Mouse (Mus musculus) retina, embryonic 14.5 days (tissue): ENCODE measurements around the gene Efna5.

Experiments used
- DNase-seq: peaks from one replicate; pipeline ENCODE4 v3.0.0-alpha.2; 2015; ENCODE audit warnings: low spot score

The Efna5 gene

DNA sequence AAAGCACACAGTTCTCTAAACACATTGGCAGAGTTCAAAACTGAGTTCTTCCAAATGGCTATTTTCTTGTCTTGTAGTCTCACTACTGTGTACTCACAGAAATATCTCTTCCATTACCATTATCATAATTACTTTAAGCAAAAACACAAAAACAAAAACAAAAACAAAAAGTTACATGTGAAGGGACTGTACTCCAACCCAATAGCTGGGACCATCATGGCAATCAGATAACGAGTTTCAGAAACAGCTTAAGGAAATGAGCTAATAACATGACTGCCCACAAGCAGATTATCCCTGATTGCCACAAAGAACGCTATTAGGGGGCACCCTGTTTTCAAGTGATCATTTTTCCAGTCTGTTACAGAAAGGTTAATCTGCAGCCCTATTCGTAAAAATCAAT, 93.3 kb downstream of the Efna5 start:
- no peak for DNase-seq

DNA sequence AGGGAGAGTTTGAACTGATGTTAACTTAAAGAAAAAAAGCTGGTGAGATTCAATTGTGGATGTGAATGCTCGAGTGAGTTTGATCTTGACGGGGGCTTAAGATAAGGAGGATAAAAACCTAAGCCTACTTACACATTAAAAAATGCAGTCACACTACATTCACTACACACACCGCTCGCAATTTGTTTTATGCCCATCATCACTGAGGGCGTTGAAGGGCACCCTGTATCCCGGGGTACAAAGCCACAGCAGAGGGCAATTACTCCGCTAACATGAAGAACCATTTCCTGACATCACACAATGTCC, 94.6 kb downstream of the Efna5 start:
- no peak for DNase-seq

DNA sequence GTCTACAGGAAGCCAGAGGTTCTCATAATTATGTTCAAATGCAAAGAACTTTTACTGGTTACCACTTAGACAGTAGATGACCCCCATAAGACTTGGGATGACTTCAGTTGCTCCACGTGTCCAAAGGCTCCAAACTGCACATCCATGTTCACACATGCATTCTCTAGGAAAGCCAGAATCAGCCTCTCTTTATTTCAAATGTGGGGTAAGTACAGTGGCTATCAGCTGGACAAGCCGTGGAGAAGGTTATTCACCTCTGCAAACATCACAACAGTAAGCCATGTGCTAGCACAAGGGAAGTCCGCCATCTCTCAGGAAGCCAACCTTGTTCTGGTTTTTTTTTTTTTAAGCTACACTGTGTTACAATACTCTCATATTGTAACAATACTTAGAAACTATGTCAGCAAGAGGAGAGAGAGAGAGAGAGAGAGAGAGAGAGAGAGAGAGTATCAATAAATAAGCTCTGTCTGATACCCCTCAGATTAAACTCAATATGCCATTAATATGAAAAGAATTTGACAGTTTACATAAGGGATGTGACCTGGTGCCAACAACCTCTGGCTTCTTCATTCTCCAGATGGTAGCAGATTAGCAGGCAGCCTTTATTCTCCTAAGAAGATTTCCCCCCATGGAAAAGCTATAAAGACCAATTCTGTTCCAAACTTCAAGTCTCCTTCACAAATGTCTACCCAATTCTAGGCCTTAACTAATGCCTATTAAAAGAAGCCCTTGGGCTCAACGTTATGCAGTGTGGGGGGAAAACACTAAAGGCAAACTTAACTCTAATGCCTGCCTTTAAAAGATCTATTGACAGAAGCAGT, 95.1 kb downstream of the Efna5 start:
- no peak for DNase-seq

DNA sequence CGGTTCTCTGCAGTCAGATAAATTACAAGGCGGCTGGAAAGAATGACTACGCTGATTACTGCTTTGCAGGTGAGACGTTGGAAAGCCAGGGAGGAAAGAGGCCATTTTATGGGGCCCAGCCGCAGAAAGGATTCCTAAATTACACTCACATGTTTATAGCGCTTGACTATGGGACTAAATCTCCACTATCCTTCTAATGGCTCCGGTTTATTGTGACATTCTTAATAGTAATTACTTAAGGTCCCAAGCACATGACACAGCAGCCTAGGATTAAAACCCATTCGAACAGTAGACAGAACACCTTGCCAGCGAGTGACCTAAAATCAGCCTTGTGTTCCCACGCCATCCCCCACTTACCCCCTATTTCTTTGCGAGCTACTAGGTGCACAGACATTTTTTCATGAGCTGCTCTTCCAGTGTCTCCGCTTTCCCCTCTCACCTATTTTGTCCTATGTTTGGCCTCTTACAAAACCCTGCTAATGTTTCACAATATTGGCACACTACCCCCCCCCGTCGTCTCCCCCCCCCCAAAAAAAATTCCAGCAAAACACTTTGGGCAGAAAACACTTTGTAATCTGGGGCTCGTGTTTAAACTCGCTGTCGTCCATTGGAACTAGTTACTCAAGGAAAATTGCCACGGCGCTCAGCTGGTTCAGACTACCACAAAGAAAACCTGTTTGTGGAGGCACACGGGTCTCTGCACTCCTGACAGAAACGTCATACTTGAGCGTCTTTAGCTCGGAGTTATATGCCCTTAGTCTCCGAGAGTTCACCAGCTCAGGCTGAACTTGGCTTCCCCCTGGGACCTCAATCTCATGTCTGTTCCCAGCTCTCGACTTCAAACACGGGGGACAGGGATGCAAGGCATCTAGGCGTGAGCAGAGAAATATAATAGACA, 96.6 kb downstream of the Efna5 start:
- no peak for DNase-seq

DNA sequence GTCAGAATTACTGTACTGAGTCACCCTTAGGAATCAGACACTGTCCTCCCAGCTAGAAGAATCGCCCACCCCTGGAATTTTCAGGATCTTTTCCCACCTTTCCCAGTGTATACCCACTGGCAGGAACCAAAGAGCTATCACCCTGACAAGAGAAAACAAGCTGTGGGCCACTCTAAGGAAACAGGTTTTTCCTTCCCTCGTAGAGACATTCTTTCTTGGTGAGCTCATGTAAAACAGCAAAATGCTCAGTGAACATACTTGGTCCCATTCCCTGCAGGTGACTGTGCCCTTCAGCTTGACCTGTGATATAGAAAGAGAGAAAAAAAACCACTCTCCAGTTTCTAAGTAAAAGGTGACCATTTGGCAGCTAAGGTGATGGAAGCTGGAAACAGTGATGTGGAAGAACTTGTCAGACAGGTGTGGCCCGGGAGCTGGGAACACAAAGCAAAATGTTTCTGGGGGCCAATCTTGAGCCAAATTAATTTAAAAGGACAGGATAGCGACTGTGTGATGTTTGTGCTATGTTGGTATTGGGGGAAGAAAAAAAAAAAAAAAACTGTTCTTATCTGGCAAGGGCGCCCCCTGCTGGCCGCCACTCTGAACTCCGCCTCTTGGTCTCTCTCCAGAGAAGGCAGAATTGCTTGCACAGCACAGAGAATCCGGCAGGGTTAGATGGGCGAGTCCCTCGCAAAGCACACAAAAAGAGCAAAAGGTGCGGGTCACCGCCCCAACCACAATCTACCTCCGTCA, 97.4 kb downstream of the Efna5 start:
- peak; percentile 87 for DNase-seq

DNA sequence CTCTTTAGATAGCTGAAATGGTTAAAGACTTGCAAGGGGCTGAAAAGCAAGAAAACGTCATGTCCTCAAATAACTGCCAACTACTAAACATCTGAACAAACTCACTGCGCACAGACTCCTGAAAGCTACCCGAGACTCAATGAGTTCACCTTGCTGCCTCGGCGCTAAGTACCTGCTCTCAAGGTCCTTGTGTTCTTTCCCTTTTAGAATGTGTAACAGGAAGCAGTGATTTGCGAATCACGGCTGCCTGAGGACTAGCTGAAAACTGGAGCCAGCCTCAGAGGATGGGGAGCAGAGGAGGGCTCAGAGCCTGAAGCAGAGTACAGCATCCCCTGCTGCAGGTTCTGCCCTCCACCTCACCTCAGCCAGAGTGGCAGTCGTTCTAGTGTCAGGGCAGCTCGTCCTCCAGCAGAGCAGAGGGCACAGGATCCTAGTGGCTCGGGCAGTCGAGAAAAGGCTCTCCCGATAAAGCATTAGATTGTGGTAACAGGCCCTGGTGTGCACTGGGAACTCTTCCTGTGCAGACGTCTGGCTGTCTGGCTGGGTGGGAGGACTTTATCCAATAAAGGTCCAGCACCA, 98.2 kb downstream of the Efna5 start:
- no peak for DNase-seq

DNA sequence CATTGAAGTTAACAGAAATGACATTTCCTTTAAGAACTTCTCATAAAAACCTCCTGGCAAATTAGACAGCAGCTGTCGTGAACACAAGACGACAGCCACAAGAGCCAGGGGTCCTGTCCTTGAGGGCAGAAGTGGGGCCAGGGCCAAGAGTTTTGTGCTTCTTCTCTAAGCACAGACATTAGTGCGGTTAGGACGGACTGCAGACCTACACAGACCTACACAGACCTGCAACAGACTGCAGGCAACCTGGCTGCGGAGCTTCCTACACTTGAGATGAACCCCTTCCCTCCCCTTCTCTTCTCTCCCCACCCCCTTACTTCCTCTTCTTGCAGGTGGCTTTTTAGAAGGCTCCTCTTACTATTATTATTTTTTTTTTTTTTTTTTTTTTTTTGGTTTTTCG, 100.0 kb downstream of the Efna5 start:
- DNase-seq = no peak

DNA sequence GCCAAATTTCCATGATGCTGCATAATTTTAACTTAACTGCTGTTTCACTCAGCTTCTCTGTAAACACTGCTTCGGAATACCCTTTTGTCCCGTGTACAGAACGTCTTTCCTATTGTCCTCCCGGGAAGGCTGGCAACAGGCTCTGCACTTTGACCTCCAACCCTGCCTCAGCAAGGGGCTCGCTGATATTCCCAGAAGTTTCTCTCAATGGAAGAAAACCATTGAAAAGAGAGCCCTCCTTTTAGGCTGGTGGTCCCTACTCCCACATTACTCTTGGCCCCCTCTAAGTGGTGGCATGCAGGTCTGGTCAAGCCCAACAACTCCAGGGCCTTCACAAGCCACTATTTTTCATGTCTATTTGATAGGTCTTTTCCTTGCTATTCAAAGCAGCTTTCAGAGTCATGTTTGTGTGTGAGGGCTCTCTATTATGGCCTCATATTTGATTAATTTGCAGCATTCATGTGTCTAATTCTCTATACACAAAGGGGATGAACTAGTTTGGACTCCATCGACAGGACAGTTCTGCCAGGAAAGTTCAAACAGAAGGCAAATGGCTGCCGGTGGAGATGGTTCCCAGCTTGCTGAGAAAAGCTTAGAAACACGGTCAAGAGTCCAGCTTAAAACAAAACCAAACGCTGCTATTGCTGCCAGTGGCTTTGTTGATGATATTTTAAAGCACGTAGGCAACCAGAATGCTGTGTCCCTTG, 103.1 kb downstream of the Efna5 start:
- DNase-seq = no peak

DNA sequence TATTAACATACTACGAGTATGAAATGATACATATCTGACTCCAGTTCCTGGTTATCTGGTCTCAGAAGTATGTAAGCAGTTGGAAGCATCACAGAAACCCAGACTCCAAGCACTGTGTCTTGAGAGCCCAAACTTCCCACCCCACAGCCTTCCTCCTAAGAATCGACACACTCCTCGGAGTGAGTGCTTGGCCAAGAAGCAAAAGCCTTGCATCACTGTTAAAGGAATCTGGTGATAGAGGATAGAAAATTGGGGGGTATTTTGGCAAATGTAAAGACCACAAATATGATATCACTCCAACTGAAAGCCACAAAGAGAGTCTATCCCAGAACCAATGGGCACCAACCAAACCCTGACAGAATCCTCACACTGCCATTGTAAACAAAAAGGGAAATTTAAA, 104.4 kb downstream of the Efna5 start:
- no peak for DNase-seq

DNA sequence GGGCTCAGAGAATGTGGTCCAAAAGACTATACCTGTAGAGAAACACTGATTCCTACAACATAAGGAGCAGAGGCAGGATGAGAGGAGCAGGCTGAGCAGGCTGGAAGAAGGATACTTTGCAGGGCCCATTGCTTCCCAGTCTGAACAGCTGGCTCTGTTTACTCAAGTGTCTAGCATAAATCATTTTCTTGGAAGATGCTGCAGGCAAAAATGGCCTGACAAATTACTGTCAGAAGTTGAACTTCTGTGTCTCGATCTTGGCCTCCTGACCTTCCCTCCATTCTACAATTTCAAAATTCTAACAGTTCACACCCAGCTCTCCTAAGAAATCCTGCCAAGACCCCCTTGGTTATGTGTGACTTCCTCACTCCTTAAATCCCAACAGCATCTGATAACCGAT, 105.1 kb downstream of the Efna5 start:
- no peak for DNase-seq

DNA sequence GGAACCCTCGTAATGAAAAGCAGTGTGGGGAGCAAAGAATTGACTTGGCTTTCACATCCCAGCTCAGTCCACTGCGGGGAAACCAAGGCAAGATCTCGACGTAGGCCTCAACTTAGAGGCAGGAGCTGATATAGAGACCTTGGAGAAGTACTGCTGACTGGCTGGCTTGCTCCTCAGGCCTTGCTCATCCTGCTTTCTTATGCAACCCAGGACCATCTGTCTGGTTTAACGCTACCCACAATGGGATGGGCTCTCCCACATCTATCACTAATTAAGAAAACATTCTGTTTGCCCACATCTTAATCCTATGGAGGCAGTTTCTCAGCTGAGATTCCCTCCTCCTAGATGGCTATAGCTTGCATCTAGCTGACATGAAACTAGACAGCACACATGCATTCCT, 105.7 kb downstream of the Efna5 start:
- DNase-seq = no peak

DNA sequence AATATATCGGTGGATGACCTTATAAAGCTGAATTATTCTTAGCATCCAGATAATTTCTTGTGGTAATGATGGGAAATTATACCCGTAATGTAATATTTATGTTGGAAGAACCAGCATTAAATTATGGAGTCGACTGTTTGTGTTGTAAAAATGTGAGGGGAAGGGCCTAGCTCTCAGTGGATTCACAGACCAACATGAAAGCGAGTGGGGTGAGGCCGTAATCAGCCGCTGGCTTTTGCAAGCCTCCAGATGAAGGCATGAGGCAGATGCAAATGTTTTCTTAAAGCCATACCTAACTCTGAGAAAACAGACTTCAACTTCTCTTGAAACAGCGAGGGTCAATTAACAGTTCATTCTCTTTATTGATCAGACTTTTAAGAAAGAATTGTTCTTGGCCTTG, 106.4 kb downstream of the Efna5 start:
- no peak for DNase-seq

DNA sequence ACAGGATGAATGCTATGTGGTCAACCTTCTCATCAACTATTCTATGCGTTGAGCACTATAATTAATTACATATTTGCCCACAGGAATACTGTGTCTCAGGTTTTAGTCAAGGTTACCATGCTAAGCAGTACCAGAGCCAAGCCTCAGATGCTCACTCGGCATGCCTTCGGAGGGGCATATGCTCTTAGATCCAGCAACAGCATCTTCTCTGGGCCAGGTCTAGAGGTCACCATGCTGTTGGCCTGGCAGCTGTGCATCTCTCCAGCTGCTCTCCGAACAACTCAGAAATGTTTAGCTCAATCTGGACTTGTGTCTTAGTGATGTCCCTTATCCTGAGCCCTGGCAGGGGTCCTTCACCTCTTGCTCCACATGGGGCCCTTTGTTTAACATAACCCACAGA, 114.4 kb downstream of the Efna5 start:
- DNase-seq = peak; percentile 40

DNA sequence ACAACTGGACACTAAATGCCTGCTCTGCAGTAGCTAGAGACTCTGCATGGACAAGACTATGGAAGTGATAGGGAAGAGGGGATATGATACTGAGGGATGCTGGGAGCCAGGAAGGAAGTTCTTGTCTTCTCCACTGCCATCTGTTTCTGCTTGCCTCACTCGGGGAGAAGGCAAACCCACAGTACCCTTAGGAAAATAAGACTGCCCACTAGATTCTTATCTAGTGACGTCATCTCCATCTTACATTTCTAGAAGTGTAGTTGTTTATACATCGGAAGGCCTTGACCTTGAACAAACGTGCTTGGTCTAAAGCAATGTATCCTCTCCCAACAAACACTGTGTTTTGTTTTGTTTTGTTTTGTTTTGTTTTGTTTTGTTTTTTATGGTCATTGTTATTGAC, 116.0 kb downstream of the Efna5 start:
- DNase-seq = no peak

DNA sequence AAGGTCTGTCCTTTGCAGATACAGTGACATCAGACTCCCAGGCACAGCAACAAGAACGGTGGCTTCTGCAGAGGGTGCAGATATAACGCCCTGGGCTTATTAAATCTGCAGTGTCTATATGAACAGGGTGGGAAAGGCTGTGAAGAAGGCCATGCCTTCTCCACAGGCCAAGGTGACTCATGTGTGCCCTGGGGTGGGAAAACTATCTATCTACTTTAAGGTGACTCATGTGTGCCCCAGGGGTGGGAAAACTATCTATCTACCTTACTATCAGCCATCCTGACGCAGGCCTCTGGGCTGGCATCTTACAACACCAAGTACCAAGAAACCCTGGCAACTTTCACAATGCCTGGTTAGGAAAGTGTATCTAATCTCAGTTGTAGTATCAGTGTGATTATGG, 124.2 kb downstream of the Efna5 start:
- no peak for DNase-seq

DNA sequence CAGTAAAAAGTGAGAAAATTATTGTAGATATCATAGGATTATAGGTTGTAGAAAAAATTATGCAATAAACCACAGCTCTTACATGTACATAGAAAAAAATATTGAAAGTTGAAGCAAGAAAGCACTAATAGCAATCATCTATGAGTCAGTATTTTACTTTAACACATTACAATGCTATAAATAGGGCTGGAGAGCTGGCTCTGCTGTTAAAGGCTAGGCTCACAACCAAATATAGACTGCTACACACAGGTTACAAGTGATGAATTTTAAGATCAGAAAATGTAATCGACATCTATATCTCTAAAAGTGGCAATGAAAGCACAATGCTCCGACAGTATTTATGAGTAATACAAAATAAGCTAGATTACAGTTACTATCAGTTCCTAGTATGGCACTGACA, 125.5 kb downstream of the Efna5 start:
- no peak for DNase-seq

DNA sequence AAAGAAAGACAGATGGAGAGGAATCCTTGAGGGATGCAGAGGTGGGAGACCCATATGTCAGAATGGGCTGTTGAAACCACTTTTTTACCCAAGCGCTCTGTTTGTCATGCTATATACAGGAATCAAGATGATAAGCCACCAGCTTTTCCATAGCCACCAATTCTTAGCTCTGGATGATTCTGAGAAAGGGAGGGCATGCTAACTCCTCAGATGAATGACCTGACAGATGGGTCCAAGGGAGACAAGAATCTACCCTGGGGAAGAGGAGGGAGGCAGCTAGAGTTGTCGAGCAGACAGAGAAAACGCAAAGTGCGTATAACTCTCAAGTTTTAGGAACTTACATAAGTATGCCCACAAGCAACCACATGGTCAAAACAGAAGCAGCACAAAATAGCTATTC, 126.5 kb downstream of the Efna5 start:
- DNase-seq = no peak

DNA sequence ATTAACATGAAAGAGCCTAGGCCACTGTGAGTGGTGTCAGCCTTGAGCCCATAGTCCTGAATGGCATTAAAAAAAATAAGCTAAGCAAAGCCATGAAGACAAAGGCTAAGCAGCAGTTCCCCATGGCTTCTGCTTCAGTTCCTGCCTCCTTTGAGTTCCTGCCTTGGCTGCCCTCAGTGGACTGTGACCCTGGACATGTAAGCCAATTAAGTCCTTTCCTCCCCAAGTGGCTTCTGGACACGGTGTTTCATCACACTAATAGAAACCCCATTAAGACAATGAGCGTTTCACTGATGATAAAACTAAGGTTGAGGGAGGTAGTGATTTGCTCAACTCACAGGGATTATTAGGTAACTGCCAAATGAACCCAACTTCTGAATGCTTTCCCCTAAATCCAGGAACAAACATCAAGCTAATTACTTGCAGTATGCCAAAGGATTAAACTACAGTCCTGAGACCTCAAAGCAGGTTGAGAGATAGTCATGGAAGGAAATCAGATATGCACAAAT, 128.7 kb downstream of the Efna5 start:
- no peak for DNase-seq

DNA sequence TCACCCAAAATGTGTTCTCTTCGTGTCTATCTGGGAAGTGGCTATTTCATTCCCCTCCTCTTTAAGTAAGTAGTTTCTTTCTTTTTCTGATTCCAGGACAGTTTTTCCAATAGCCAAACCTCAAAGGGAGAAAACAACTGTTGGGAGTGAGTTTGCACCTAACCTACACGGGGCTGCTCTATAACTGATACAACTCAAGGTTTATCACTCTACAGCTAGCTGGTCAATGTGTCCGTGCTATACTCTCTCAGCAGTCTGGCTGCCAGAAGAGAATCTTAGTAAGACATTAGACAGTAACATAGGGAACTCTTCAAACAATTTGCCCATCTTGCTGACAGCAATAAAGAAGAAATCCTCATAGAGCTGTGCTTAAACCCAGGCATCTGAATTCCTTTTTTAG, 130.5 kb downstream of the Efna5 start:
- DNase-seq = no peak

DNA sequence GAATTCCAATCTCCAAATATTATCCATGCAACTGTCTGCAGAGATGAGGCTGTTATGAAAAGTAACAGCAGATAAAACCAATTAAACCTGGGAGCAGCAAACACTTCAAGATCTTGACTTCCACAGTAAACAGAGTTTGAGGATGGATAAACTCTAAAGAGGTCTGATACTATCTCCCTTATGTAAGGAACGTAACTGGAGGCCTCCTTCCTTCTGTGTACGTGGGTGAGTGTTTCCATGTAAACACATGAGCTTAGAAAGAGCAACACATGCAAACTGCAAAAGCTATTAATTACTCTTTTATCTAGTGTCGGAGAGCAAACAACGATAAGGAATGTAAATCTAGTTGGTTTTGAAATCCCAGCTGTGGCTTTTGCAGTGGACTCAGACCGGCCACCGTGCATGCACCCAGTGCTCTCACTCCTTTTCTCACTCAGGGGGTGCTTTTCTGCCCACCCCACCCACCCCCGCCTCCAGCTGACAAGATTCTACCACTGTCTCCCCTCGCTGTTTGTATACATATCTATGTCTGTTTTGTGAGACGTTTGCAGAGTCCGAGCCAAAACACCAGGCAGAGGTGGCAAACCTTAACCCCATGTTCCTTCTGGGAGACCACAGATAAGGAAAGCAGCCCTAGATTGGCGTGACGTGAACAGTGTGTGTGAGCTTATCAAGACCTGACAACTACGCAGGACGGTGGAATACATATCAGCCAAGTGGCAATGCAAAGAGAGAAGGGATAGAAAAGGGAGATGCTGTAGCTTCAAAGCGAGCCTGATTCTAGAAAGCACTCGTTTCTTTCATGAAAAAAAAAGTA, 132.1 kb downstream of the Efna5 start:
- no peak for DNase-seq

DNA sequence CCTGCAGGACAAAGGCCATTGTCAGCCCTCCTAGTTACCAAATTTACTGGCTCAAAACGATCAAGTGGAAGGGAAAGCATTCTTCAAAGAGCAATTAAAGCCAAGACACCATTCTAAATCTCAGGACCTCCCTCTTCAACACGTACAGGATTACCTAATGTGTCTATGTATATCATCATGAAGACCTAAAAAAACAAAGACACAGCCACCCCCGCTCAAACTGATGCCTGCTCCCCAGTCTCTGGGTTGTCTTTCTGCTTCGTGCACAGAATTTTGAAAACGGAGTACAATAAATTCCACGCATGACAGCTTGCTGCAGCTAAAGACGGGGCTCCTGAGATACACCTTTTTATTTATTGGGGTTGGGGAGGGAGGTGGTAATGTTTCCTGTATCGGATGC, 133.7 kb downstream of the Efna5 start:
- peak; percentile 25 for DNase-seq
